Mouse (Mus musculus) ES-Bruce4 (cell line): ENCODE measurements around the gene Tbc1d9. TPM values are rescaled to one million over a fixed set of nuclear protein-coding genes. Genes with fewer than 3 reads are reported as not detected.

ENCODE experiments used
- H3K27ac ChIP-seq: 2 replicates; pipeline ENCODE4 v1.5.1; 2012; ENCODE audit warnings: low read length, inconsistent platforms; ENCODE audit not compliant: insufficient read depth
- H3K27me3 ChIP-seq: 2 replicates; pipeline ENCODE4 v1.6.1; 2012; ENCODE audit warnings: mild to moderate bottlenecking, low read length, inconsistent platforms; ENCODE audit not compliant: control insufficient read depth, poor library complexity, insufficient read depth, severe bottlenecking
- H3K36me3 ChIP-seq: 2 replicates; pipeline ENCODE4 v1.6.1; 2012; ENCODE audit warnings: inconsistent platforms, mild to moderate bottlenecking, low read length, moderate library complexity; ENCODE audit not compliant: control insufficient read depth, poor library complexity, insufficient read depth, severe bottlenecking
- H3K4me1 ChIP-seq: one replicate; pipeline ENCODE4 v1.8.1; 2011; ENCODE audit warnings: low read length; ENCODE audit not compliant: control insufficient read depth, insufficient read depth
- H3K4me3 ChIP-seq: 2 replicates; pipeline ENCODE4 v1.5.1; 2011; ENCODE audit warnings: low read depth, mild to moderate bottlenecking, low read length
- H3K9ac ChIP-seq: 2 replicates; pipeline ENCODE4 v1.6.1; 2012; ENCODE audit warnings: low read depth, mild to moderate bottlenecking, inconsistent platforms; ENCODE audit not compliant: poor library complexity, severe bottlenecking
- H3K9me3 ChIP-seq: replicated peaks from 2 replicates; pipeline ENCODE4 v1.6.1; 2012; ENCODE audit warnings: mild to moderate bottlenecking, low read length, inconsistent platforms; ENCODE audit not compliant: control insufficient read depth, poor library complexity, insufficient read depth, severe bottlenecking
- CTCF ChIP-seq: IDR thresholded peaks from one replicate; pipeline ENCODE4 v1.8.1; 2011; ENCODE audit warnings: low read depth, low read length
- EP300 ChIP-seq: IDR thresholded peaks from 2 replicates; pipeline ENCODE4 v1.6.1; 2011; ENCODE audit warnings: low read depth, low read length; ENCODE audit not compliant: insufficient read depth
- POLR2A ChIP-seq: IDR thresholded peaks from one replicate; pipeline ENCODE4 v1.8.1; 2011; ENCODE audit warnings: low read length; ENCODE audit not compliant: insufficient read depth
- polyA plus RNA-seq: library from polyadenylated mRNA; stranded (reverse); fragments of >200 nt; gene quantifications from 2 replicates; pipeline ENCODE4 v1.2.4, GENCODE M21; 2011; ENCODE audit warnings: low read depth; ENCODE audit not compliant: missing spikeins, insufficient read depth, insufficient read length

Tbc1d9 gene
- polyA plus RNA-seq, 1 experiment: 10.6 TPM

DNA sequence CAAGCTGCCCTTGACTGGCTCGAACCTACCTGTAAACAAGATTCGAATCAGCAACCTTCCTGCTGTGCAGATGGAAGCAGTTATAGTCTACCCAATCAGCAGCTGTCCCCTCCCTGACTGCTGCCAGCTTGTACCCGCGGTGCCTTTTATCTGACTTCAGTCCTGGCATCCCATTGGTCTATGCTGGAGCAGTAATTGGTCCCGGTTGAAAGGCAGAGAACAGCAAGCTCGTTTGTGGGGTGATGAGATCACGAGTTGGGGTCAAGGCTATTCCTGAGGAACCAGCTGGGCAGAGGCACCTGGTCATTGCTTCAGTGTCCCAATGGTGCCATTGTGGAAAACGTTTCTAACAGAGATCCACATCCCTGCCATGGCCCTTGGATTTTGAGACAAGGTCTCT lies 34.6 kb downstream of the Tbc1d9 start:
- Histone ChIP-seq H3K4me3 (no peak overlapping the region), H3K9ac (no peak overlapping the region), H3K27me3 (no peaks in the 10 kb centered on the region), H3K9me3 (no peaks in the 10 kb centered on the region), H3K36me3 (no peaks in the 10 kb centered on the region), H3K4me1 (no peaks in the 10 kb centered on the region), H3K27ac (no peak overlapping the region)
- TF ChIP-seq POLR2A: no peak
- no peak for TF ChIP-seq EP300
- TF ChIP-seq CTCF: no peak

DNA sequence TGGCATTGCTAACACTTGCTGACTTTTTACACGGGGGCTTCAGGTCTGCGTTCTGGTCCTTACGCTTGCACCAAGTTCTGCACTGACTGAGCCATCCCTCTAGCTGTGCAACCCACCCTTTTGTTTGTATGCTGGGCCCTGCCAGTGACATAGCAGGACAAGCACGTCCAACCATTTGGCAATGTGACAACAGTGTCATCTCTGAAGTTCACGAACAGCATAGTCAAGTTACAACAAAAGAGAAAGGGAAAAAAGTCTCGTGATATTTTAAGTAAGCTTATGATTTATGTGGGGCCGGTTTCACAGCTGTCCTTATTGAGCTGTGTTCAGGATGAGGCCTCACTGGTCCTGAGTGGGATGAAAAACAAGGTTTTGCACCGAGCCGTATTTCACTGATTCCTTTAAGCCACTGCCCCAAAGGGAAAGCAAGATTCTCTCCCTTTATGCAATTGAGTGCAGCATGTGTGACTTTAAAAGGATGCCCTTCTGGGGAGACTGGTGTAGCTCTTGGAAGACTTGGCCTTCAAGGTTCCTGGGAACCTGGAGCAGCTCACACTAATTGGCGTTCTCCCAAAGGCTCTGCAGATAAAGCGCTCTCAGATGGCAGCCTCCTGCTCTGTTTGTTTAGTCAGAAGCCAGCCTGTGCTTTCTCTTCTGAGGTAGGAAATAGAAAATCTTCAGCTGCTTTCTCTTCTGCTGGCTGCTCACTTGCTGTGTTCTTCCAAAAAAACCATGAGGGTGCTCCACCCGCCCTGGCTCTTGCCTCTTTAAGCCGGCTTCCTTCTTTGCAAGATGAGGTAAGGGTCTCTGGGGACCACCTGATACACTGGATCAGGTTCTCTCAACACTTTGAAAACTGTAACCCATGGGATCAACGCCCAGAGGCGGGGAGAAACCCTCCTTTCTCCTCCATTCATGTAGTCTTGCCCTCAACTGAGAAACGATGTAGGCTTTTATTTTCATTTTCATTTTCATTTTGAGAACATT lies 35.3 kb downstream of the Tbc1d9 start:
- TF ChIP-seq POLR2A (no peak), EP300 (no peak), CTCF (no peak)
- Histone ChIP-seq H3K9ac (no peak overlapping the region), H3K27me3 (no peaks in the 10 kb centered on the region), H3K9me3 (no peaks in the 10 kb centered on the region), H3K4me1 (no peaks in the 10 kb centered on the region), H3K4me3 (no peak overlapping the region), H3K27ac (no peak overlapping the region), H3K36me3 (no peaks in the 10 kb centered on the region)

DNA sequence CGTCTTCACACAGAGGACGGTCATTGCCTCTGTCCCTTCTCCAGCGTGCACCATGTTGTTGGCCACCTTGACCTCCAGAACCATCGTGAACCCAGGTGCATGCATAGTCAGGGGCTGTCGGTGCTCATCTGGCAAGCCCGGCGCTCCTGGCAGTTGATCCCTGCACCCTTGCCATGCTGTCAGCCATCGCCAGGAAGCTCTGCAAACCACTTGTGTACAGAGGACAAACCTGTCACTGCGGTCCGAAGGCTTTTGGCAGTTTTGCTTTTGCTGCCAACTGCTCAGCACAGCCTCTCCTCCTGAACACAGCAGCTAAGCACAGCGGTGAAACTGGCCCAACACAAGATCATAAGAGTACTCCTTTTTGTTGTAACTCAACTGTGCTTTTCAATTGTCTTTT lies 37.8 kb downstream of the Tbc1d9 start:
- H3K27ac ChIP-seq: no peak overlapping the region
- no peak overlapping the region for H3K4me3 ChIP-seq
- H3K36me3 ChIP-seq: no peaks in the 10 kb centered on the region
- no peaks in the 10 kb centered on the region for H3K4me1 ChIP-seq
- H3K9me3 ChIP-seq: no peaks in the 10 kb centered on the region; the same call in 1 of the 2 replicates
- H3K27me3 ChIP-seq: no peaks in the 10 kb centered on the region
- no peak for TF ChIP-seq CTCF
- no peak for TF ChIP-seq POLR2A
- TF ChIP-seq EP300: no peak
- no peak overlapping the region for H3K9ac ChIP-seq

DNA sequence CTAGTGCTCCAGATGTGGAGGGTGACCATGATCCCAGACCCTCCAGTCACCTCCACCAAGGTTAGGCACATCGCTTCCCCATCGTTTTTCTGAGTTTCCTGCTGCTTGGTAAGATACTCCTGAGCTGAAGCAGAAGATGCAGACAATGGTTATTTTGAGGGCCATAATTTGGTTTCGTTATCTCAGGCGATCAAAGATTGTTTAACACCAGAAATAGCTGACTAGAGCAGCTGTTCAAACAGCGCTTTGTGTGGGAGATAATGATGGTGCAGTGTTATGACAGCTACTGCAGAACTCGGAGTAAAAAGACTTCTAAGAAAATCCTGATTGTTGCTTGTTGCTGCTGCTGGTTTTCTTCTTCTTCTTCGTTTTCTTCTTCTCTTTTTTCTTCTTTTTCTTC lies 40.8 kb downstream of the Tbc1d9 start:
- no peak for TF ChIP-seq CTCF
- TF ChIP-seq EP300: no peak
- TF ChIP-seq POLR2A: no peak
- H3K27me3 ChIP-seq: no peaks in the 10 kb centered on the region
- no peak overlapping the region for H3K4me3 ChIP-seq
- no peak overlapping the region for H3K9ac ChIP-seq
- no peaks in the 10 kb centered on the region; the same call in 1 of the 2 replicates for H3K9me3 ChIP-seq
- H3K36me3 ChIP-seq: no peaks in the 10 kb centered on the region
- H3K4me1 ChIP-seq: no peaks in the 10 kb centered on the region
- H3K27ac ChIP-seq: no peak overlapping the region

DNA sequence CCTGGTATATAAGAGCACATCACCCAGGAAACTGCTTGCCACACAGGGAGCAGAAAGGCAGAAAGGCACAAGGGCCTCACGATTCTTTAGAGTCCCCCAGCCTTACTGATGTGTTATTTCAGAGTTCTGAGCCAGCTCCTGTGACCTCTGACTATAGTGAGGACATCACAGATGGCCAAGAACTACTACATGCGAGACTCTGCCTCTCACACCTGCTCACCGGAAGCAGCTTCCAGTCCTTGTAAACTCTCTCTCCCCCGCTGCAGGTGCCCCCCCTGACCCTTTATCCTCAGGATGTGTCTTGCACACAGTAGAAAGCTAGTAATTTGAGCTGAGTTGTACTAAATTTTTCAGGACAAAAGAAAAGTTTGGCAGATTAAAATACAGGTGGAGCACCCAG lies 44.4 kb downstream of the Tbc1d9 start:
- no peak overlapping the region for H3K4me3 ChIP-seq
- no peaks in the 10 kb centered on the region for H3K27me3 ChIP-seq
- H3K9me3 ChIP-seq: no peaks in the 10 kb centered on the region; the same call in 1 of the 2 replicates
- peaks cover 7% of the 10 kb centered on the region; the same call in 1 of the 2 replicates for H3K36me3 ChIP-seq
- no peak overlapping the region for H3K27ac ChIP-seq
- H3K9ac ChIP-seq: no peak overlapping the region
- TF ChIP-seq EP300: no peak
- no peaks in the 10 kb centered on the region for H3K4me1 ChIP-seq

DNA sequence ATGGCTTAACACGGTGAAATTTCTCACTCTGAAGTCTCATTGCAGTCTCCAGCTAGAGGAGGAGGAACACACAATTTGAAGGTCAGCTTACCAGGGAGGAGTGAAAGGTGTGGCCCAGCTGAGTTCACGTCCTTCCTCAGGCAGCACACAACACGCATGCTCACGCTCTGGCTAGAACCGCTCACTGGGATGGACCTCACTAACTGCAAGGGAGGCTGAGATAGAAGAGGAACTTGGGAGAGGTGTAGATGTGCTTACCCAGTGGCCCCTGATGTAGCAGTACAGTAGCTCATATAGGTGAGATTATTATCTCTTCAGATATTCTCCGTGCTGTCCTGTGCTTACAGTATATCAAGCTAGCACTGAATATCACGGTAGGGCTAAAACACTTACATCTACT lies 45.5 kb downstream of the Tbc1d9 start:
- H3K27ac ChIP-seq: no peak overlapping the region
- H3K9ac ChIP-seq: no peak overlapping the region
- H3K36me3 ChIP-seq: peaks cover 7% of the 10 kb centered on the region; the same call in 1 of the 2 replicates
- H3K27me3 ChIP-seq: no peaks in the 10 kb centered on the region
- no peak overlapping the region for H3K4me3 ChIP-seq
- no peaks in the 10 kb centered on the region for H3K4me1 ChIP-seq
- no peaks in the 10 kb centered on the region; the same call in 1 of the 2 replicates for H3K9me3 ChIP-seq
- no peak for TF ChIP-seq POLR2A
- TF ChIP-seq CTCF: no peak
- no peak for TF ChIP-seq EP300
